Mouse (Mus musculus): ENCODE results near the gene Sbk1. TPM values are rescaled to one million over a fixed set of nuclear protein-coding genes. Genes with fewer than 3 reads are reported as not detected.
"Not testable (repeated sequence)": the region's sequence is repeated elsewhere in the genome, so short reads cannot be mapped to it uniquely, and the experiment has no call there.

Sbk1 gene
- polyA plus RNA-seq, 2 experiments from 2014 or later, result 4.1 to 5.6 TPM

- no peak for ATAC-seq
These were observed 15.7 kb downstream of the Sbk1 start for GRCm38 (mm10) chr7:126288104-126288497.

DNA sequence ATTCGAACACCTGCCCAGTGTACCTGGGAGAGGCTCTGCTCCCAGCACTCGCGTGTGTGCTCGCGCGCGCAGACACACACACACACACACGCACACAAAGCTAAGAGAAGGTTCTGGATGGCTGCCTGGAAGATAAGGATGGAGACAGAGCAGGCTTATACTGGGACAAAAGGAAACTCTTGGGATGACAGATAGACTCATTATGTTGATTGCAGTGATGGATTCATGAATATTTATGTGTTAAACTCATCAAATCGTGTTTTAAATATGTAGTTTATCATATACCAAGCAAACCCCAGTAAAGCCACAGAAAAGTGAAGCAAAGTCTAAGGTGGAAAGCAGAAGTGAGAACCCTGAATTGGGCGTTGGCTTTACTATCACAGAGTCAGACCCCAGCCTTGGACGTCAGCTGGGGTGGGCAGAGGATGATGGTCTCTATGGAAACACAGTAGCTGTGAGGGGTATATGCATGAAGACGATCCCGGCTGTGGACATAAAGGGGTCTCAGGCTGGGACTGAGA is 16.2 kb downstream of the Sbk1 start:
- no peak for ATAC-seq

GRCm38 (mm10) chr7:126289371-126289770 is 17.0 kb downstream of the Sbk1 start:
- no peak for ATAC-seq

- ATAC-seq, result no peak
These were observed 17.5 kb downstream of the Sbk1 start for GRCm38 (mm10) chr7:126289956-126290355.

DNA sequence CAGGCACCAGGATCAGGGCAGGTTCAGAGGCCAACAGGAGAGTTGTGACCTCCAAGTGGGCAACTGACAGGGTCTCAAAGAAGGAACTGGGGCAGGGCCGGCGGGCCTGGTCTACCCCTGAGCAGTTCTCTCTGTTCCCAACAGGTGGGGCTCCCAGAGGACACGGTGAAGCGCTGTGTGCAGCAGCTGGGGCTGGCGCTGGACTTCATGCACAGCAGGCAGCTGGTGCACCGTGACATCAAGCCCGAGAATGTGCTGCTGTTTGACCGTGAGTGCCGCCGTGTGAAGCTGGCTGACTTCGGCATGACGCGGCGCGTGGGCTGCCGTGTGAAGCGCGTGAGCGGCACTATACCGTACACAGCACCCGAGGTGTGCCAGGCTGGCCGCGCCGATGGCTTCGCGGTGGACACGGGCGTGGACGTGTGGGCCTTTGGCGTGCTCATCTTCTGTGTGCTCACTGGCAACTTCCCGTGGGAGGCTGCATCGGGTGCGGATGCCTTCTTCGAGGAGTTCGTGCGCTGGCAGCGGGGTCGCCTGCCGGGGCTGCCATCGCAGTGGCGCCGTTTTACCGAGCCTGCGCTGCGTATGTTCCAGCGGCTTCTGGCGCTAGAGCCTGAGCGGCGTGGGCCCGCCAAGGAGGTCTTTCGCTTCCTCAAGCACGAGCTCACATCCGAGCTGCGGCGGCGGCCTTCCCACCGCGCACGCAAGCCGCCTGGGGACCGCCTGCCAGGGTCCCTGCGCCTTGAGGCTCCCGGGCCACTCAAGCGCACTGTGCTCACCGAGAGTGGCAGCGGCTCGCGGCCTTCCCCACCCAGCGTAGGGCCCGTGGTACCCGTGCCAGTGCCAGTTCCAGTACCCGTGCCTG is 19.5 kb downstream of the Sbk1 start:
- no peak for ATAC-seq

DNA sequence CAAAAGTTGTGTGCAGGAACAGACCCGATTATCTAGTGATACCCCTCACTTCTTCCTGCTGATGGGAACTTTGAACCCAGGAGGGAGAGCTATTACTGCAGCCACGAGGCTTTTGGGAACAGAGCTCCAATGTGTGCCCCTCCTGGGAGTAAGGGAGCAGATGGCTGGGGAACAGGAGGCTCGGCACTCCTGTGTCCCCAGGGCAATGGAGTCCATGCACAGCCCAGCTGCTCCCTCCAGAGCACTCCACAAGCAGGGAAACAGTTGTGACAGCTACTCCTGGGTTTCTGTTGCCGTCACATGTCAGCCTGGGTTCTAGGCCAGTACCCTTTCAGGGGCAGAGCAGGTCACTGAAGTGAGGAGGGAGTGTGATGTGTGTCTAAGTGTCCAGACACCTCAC is 20.7 kb downstream of the Sbk1 start:
- ATAC-seq, result no peak

- no peak for ATAC-seq
These were observed 25.4 kb downstream of the Sbk1 start for GRCm38 (mm10) chr7:126297579-126298460.

DNA sequence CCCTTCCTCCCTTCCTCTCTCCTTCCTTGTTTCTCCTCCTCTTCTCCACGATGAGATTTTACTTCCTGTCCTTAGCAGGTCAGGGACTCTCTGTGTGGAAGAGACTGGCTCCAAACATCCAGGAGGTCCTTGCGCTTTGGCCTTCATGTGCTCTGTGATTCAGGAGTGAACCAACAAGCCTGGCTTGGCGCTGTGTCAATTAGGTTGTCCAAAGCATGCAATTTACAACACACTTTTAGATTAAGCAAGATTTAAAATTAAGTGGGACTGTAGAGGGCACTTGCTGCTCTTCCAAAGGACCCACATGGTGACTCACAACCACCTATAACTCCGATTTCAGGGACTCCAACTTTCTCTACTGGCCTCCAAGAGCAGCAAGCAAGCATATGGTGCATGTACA is 26.4 kb downstream of the Sbk1 start:
- ATAC-seq, result no peak

GRCm38 (mm10) chr7:126301831-126302230 is 29.4 kb downstream of the Sbk1 start:
- not testable (repeated sequence) for ATAC-seq

DNA sequence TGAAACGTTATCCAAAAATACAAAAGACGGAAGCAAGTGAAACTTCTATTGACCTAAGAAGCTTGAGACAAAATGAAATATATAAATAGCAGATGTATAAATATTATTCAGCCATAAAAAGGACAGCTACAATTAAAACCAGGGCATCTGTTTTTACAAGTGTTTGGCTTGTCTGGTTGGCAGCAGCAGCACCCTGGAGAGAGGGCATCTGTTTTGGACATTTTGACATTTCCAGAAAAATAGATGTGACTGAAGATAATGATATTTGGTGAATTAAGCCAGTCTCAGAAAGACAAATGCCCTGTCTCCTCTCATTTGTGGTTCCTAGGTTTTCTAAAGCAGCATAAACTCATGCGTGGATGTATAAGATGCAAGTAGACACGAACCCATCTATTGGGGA is 39.4 kb downstream of the Sbk1 start:
- ATAC-seq, result no peak

- no peak for ATAC-seq
These were observed 40.9 kb downstream of the Sbk1 start for GRCm38 (mm10) chr7:126313309-126313708.

GRCm38 (mm10) chr7:126314273-126314672 is 41.9 kb downstream of the Sbk1 start:
- ATAC-seq, result no peak

- peak; percentile 63 for ATAC-seq
These were observed 51.3 kb downstream of the Sbk1 start for GRCm38 (mm10) chr7:126323729-126324128.

- no peak for ATAC-seq
These were observed 52.4 kb downstream of the Sbk1 start for GRCm38 (mm10) chr7:126324791-126325190.

DNA sequence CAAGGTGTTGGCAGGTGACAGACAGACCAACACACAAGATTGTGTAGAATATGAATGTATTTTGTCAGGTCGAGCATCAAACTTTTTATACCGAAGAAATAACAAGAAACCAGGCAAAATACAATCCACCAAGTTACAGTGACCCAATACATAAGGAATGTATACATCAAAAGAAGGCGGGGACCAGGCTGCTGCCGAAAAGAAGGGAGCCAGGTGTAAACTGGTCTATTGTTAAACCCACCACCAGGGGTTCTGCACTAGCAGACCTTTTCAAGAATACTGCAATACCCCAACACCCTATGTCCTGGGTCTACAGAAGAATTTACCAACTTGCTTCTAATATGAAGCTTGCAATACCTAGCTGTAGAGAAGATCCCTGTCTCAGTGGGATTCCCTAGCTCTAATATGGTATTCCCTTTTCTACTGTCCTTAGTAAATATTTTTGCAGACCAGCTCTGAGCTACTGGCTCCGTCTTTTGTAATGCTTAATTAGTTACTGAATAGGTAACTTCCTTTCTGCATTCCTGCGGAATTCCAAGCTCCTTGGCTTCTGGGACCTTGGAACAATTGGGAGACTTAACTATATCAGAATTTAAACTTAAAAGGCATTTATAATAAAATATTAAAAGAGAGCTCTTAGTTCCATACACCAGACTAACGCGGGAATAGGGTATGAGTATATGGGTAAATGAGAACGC is 53.3 kb downstream of the Sbk1 start:
- not testable (repeated sequence) for ATAC-seq

DNA sequence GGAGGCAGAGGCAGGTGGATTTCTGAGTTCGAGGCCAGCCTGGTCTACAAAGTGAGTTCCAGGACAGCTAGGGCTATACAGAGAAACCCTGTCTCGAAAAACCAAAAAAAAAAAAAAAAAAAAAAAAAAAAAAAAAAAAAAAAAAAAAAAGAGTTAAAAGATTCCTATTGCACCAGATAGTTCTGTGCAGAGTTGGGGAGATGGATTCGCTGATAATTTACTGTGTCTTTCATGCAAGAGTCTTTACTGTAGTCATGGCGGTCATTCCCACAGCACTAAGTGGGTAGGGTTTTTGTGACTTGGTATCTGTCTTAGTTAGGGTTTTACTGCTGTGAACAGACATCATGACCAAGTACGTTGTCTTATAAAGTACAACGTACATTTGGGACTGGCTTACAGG is 56.4 kb downstream of the Sbk1 start:
- not testable (repeated sequence) for ATAC-seq

DNA sequence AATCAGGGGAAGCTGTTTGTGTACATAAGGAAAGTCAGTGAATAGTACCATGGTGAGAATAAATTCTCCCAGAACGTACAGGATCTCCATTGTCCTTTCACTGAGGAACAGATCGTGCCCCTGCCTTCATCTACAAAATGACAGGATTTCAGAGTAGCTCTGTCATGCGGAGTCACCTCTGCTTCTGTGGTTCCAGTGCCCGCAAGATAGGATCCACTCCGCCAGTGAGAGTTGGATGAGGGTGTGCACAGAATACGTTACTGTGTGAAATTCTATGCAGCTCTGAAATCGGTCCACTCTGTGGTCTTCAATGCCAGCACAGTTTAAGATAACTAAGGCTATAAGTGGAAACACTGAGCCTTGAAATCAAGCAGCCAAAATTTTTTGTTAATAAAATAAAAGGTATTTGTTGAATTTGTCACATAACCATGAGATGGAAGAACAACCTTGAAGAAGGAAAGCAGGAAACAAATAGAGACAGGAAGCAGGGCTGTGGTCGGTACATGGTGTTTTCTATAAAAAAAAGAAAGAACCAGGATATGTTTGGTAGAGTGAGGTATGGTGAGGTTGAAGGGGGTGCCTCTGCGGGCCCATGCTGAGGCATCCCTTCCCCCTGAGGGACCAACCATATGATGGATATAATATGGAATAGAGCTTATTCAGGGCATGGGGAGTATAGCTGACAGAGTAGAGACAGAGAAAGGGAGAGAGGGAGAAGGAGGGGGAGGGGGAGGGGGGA is 57.7 kb downstream of the Sbk1 start:
- peak; percentile 94 for ATAC-seq

GRCm38 (mm10) chr7:126330693-126331092 is 58.3 kb downstream of the Sbk1 start:
- no peak for ATAC-seq

DNA sequence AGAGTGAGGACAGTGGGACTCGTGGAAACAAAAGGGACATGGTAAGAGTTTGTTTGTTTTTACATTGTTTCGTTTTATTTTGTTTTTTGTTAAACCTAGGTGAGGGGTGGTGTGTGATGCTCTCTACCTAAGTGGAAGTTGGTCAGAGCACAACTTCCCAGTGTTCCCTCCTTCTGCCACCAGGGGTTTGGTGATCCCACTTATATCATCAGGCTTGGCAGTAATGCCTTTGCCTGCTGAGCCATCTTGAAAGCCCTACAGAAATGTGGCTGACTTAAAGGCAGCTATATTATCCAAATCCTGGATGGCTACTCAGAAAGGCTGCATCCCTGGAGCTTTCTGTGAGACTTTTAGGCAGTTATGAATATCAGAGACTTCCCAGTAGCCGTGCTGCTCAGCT is 60.3 kb downstream of the Sbk1 start:
- ATAC-seq, result no peak

GRCm38 (mm10) chr7:126335556-126335955 is 63.1 kb downstream of the Sbk1 start:
- no peak for ATAC-seq

GRCm38 (mm10) chr7:126338906-126339305 is 66.5 kb downstream of the Sbk1 start:
- ATAC-seq, result no peak

DNA sequence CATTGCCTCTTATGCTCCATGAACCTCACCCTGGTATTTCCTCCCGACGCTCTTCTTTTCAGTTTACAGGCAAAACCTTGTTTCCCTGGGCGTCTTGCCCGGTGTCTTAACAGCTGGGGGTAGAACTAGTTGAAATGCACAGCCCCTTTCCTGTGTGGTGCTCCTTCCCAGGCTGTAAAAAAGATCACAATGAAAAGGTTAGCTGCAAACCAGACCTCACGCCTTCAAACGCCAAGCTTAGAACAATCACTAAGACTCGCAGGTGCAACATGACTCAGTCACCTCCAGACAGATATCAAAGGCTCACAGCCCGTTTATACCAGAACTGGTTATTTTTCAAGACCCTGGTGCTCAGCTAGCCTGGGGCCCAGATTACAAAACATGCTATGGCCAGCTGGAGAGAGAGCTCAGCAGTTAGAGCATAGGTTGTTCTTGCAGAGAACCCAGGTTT is 67.1 kb downstream of the Sbk1 start:
- ATAC-seq, result no peak
